Mouse (Mus musculus) forebrain, embryonic 10.5 days (tissue): ENCODE results near the gene Ubxn10. TPM values are rescaled to one million over a fixed set of nuclear protein-coding genes. Genes with fewer than 3 reads are reported as not detected.

Source experiments
- DNase-seq: peaks from one replicate; pipeline ENCODE4 v3.0.0-alpha.2; 2017; ENCODE audit warnings: low spot score; ENCODE audit errors: extremely low spot score
- H3K27ac ChIP-seq: fragments of 300-500 bp; sonication (generic); 2 replicates; pipeline ENCODE4 v1.5.1; 2016; ENCODE audit warnings: mild to moderate bottlenecking
- H3K27me3 ChIP-seq: fragments of 300-500 bp; sonication (generic); 2 replicates; pipeline ENCODE4 v1.6.1; 2016; ENCODE audit warnings: mild to moderate bottlenecking; ENCODE audit not compliant: poor library complexity, severe bottlenecking
- H3K36me3 ChIP-seq: fragments of 300-500 bp; sonication (generic); replicated peaks from 2 replicates; pipeline ENCODE4 v1.6.1; 2016; ENCODE audit warnings: mild to moderate bottlenecking, moderate library complexity
- H3K4me1 ChIP-seq: fragments of 300-500 bp; sonication (generic); 2 replicates; pipeline ENCODE4 v1.6.1; 2016
- H3K4me3 ChIP-seq: fragments of 300-500 bp; sonication (generic); 2 replicates; pipeline ENCODE4 v1.5.1; 2016; ENCODE audit warnings: mild to moderate bottlenecking, moderate library complexity
- H3K9me3 ChIP-seq: fragments of 300-500 bp; sonication (generic); 2 replicates; pipeline ENCODE4 v1.6.1; 2016; ENCODE audit warnings: mild to moderate bottlenecking, moderate library complexity
- WGBS: fragments of 180-500 bp; shearing (Covaris S2); methylation state at CpG from one replicate; pipeline ENCODE4 v1.1.7; 2016; 5-methylcytosine and 5-hydroxymethylcytosine counted together
- polyA plus RNA-seq: library from polyadenylated mRNA; unstranded; fragments of >200 nt; fragmentation: Nextera tagmentation; extraction: Ambion mirVana; gene quantifications from 2 replicates; pipeline ENCODE4 v1.2.1, GENCODE M21; 2016

Ubxn10 gene
- polyA plus RNA-seq, 1 experiment from 2014 or later, result 1.4 TPM

DNA sequence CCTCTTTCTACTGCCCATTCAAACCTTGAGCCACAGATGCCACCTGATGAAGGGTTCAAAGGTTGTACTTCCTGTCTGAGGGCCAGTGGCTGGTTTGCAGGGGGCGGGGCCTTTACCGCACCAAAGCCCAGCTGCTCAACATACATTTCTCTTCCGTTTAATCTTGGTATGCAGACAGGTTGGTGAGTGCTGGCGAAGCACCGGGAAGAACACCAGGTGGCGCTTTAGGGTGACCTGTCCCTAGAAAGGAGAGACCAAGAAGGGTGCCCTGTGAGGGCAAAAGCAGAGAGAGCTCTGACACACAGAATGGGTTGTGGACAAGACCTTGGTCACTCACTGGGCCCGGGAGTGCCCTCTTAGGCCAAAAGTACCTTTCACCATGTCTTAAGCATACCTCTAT is 28.3 kb downstream of the Ubxn10 start:
- no peak overlapping the region for H3K4me3 ChIP-seq
- H3K4me1 ChIP-seq, result peaks cover 3% of the 10 kb centered on the region; the same call in 1 of the 2 replicates
- H3K36me3 ChIP-seq, result no peaks in the 10 kb centered on the region
- peak; percentile 56 for DNase-seq
- 11% methylated on average over 7 of the region's 7 CpGs for WGBS
- no peaks in the 10 kb centered on the region for H3K9me3 ChIP-seq
- H3K27me3 ChIP-seq, result peaks cover 10% of the 10 kb centered on the region; the same call in 1 of the 2 replicates
- no peak overlapping the region for H3K27ac ChIP-seq

DNA sequence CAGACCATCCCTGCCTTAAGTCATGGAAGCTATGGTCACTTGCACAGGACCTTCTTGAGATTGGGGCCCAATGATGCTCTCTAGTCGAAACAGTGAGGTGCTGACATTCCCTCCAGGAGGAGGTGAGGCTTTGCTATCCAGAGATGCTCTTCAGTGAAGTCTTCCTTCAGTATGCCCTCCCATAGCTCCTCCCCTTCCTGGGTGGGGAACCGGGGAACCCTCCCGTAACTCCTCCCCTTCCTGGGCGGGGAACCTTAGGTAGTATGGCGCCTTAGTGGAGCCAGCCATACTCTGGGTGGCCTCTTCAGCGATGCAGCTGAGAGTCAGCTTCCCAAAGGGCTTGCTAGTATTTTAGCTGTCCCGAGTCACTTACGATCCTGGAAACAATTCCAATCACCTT is 30.3 kb downstream of the Ubxn10 start:
- WGBS, result 95% methylated on average over 8 of the region's 8 CpGs
- Histone ChIP-seq H3K27me3 (peaks cover 23% of the 10 kb centered on the region), H3K9me3 (no peaks in the 10 kb centered on the region), H3K27ac (no peak overlapping the region), H3K4me1 (peaks cover 8% of the 10 kb centered on the region; the same call in 1 of the 2 replicates), H3K36me3 (no peaks in the 10 kb centered on the region), H3K4me3 (no peak overlapping the region)
- DNase-seq, result no peak

DNA sequence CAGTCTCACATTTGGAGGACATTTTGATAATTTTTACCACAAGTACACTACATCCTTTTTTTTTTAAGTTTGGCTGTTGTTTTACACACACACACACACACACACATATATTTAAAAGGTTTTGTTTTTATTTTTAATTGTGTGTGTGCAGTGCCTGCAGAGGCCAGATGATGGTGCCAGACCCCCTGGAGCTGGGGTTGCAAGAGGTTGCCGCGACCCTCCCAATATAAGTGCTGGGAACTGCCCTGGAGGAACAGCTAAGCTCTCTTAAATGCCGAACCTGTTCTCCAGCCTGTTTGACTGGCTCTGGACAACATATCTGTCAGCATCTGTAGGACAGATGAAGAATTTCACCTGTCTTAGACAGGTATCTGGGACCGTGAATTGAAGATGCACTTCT is 32.8 kb downstream of the Ubxn10 start:
- H3K27ac ChIP-seq, result no peak overlapping the region
- H3K27me3 ChIP-seq, result peaks cover 35% of the 10 kb centered on the region
- no peak overlapping the region for H3K4me3 ChIP-seq
- H3K36me3 ChIP-seq, result no peaks in the 10 kb centered on the region
- H3K4me1 ChIP-seq, result peaks cover 15% of the 10 kb centered on the region; the same call in 1 of the 2 replicates
- DNase-seq, result no peak
- H3K9me3 ChIP-seq, result no peaks in the 10 kb centered on the region
- 80% methylated on average over 4 of the region's 4 CpGs for WGBS

DNA sequence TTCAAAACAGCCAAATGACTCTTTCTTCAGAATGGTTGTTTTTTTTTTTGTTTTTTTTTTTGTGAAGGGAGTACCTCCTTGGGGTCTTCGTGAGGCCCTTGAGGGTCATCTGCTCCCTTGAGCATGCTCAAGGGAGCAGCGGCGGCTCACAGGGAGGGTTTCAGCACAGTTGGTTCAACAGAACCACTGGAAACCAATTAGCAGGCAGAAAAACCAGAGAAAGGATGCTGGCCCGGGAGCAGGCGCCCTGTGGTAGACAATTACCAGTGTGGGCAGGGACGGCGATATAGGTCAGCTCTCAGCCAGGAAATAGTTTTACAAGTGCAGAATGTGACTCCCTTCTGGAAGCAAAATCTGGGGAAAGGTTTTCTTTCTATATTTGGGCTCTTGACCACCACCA is 33.4 kb downstream of the Ubxn10 start:
- WGBS, result 50% methylated on average over 7 of the region's 7 CpGs
- Histone ChIP-seq H3K36me3 (no peaks in the 10 kb centered on the region), H3K4me3 (no peak overlapping the region), H3K9me3 (no peaks in the 10 kb centered on the region), H3K4me1 (peaks cover 15% of the 10 kb centered on the region; the same call in 1 of the 2 replicates), H3K27me3 (peaks cover 37% of the 10 kb centered on the region), H3K27ac (no peak overlapping the region)
- DNase-seq, result no peak

DNA sequence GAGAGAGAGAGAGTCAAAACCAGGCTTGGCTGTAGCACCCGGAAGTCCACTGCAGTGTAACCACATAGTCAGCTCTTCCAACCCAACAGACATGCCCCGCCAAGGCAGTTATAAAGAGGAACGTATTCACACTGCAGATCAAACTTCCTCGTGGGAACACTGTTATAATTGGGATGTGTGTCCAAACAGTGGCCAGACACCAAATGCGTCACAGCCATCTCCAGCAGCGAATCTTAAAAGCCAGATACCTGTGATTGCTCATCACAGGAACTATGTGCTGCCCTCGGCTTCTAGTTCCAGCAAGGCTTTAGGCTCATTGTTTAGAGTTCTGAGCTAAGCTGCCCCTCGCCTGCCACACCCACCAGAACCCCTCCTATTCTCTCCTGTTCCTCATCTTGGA is 34.4 kb downstream of the Ubxn10 start:
- Histone ChIP-seq H3K27ac (no peak overlapping the region), H3K9me3 (no peaks in the 10 kb centered on the region), H3K36me3 (no peaks in the 10 kb centered on the region), H3K4me1 (peaks cover 21% of the 10 kb centered on the region), H3K4me3 (no peak overlapping the region), H3K27me3 (peaks cover 43% of the 10 kb centered on the region)
- WGBS, result 85% methylated on average over 8 of the region's 8 CpGs
- no peak for DNase-seq

DNA sequence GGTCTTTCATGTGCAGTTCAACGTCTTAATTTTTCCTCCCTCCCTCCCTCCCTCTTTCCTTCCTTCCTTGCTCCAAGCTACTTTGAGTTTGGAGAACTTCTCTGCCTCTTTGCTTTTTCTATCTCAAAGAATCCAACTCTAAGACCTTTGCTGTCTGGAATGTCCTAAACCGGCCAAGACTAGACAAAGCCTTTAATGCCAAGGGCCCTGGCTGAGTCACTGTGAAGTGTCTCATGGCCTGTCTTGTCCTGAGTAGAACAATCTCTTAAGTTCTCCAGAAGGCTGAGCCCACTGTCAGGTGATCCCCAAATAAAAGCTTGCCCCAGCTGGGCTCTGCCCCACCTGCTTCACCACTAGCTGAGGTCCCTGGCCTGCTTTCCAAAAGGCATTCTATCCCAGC is 34.9 kb downstream of the Ubxn10 start:
- no peaks in the 10 kb centered on the region for H3K36me3 ChIP-seq
- no peak overlapping the region for H3K4me3 ChIP-seq
- no peak overlapping the region for H3K27ac ChIP-seq
- 97% methylated on average over 2 of the region's 2 CpGs for WGBS
- DNase-seq, result no peak
- H3K4me1 ChIP-seq, result peaks cover 26% of the 10 kb centered on the region
- peaks cover 43% of the 10 kb centered on the region for H3K27me3 ChIP-seq
- no peaks in the 10 kb centered on the region for H3K9me3 ChIP-seq

DNA sequence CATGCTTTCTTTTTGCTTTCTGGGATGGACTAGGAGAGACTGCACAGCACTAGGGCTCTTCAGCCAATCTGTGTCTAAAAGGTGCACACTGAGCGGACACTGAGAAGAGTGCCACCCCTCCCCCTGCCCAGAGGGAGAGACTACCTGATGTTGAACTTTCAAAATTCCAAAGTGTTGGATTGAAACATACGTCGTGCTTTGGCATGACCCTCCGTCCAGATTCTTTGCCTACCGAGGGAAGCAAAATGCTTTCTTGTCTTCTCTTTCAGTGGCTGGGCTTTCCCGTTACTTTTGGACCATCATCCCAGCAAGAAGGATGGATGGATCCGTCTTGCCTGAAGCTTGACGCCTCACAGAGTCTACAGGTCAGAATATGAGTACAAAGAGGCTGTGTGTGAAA is 35.9 kb downstream of the Ubxn10 start:
- no peak overlapping the region for H3K4me3 ChIP-seq
- no peaks in the 10 kb centered on the region for H3K9me3 ChIP-seq
- H3K27me3 ChIP-seq, result peaks cover 47% of the 10 kb centered on the region
- no peak for DNase-seq
- H3K4me1 ChIP-seq, result peaks cover 35% of the 10 kb centered on the region
- 76% methylated on average over 8 of the region's 8 CpGs for WGBS
- no peaks in the 10 kb centered on the region for H3K36me3 ChIP-seq
- no peak overlapping the region for H3K27ac ChIP-seq

DNA sequence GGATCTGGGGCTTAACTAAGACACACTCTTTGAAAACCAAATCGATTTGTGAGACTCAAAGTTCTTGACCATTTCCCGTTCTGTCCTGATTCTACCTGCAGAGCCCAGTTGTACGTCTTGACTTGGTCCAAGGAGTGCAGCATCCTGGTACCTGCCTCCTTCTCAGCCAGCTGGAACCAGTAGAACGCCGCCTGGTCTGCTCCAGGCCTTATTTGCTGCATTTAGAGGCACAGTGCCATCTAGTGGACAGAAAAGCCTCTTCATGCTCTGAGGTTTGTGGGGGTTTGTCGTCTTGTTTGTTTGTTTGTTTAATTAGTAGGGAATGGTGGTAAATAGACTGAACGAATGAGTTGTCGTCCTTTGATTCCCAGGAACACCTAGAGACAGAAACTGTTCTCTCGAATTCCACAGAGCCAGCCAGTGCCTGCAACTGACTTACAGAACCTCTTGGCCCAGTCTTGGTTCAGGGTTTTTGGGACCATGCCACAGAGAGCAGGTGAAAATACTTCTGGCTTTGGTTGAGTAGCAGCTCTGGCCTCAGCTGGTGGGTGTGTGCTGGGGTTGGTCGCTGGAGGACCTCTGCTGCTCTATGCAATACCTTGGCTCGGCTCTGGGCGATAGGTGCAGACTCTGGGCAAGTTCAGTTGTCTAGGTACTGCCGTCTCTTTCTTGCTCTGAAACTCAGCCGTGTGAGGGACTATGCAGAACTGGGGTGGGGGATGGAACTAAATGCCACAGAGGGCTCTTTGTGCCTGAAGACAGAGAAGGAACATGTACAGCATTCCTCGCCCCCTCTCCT is 36.6 kb downstream of the Ubxn10 start:
- no peak overlapping the region for H3K27ac ChIP-seq
- H3K27me3 ChIP-seq, result peaks cover 54% of the 10 kb centered on the region
- no peak overlapping the region for H3K4me3 ChIP-seq
- no peaks in the 10 kb centered on the region for H3K9me3 ChIP-seq
- peaks cover 39% of the 10 kb centered on the region for H3K4me1 ChIP-seq
- WGBS, result 29% methylated on average over 15 of the region's 15 CpGs
- no peaks in the 10 kb centered on the region for H3K36me3 ChIP-seq
- DNase-seq, result peak; percentile 60

DNA sequence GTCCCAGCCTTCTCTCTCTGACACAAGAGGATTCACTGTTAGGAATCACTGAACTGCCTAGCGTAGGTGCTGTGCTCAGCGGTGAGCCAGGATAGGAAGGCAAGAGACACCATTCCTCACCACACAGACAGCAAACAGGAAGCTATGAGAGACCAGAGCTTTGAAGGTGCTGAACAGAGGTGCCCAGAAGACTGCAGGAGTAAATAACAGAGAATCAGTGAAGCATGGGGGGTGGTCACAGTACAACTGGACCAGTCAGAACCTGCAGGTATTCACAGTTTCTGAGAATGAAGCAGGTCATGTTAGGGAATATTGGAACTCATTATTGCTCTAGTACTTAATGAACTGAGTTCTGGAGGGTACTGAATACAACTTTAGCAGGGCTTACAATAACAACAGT is 38.7 kb downstream of the Ubxn10 start:
- Histone ChIP-seq H3K27ac (no peak overlapping the region), H3K4me3 (no peak overlapping the region), H3K4me1 (peaks cover 42% of the 10 kb centered on the region), H3K36me3 (no peaks in the 10 kb centered on the region), H3K27me3 (peaks cover 71% of the 10 kb centered on the region), H3K9me3 (no peaks in the 10 kb centered on the region)
- WGBS, result 64% methylated on average over 2 of the region's 2 CpGs
- DNase-seq, result no peak

DNA sequence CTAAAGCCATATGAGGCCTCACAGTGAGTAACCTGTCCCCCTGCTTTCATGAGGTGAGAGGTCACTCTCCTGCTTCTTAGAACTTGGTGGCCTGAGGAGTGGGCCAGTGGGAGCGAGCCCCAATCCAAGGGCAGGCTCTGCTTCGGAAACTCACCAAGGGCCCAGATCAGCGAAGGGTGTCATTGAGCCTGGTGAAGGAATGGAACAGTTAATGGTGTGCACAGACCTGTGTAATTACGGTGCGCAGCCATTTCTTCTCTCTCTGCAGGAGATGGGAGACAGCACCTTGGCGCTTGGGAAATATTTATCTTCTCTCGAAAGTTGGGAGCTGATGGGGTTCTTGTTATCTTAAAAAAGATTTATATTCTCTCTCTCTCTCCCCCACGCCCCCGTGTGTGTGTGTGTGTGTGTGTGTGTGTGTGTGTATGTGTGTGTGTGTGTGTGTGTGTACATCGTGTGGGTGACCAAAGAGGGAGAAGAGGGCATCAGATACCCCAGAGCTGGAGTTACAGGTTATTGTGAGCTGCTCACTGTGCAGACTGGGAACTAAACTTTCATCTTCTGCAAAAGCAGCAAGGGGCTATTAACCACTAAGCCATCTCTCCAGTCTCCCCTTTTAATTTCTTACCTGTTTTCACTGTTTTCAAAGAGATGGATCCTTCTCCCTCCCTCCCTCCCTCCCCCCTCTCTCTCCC is 39.7 kb downstream of the Ubxn10 start:
- no peak for DNase-seq
- Histone ChIP-seq H3K4me1 (peaks cover 50% of the 10 kb centered on the region), H3K4me3 (no peak overlapping the region), H3K27me3 (peaks cover 72% of the 10 kb centered on the region), H3K27ac (peak overlapping the region; percentile 36; the same call in 1 of the 2 replicates), H3K36me3 (no peaks in the 10 kb centered on the region), H3K9me3 (no peaks in the 10 kb centered on the region)
- 36% methylated on average over 10 of the region's 10 CpGs for WGBS

DNA sequence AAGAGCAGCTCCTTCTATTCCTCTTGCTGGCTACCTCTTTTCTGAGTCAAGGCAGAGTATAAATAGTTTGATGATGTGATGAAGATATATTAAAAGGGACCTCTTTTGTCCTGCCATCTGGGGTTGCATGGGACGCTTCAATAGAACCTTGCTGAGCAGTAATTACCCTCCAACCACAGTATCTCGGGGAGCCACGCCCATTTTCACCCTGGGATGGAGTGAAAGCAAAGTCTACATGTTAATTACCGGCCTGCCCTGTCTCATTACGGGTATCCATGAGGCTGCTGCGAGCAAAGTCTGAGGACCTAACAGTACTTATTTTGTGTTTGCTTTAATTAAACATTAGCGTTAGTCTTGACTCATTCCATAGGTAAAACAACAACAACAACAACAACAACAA is 40.2 kb downstream of the Ubxn10 start:
- Histone ChIP-seq H3K4me1 (peaks cover 56% of the 10 kb centered on the region), H3K4me3 (no peak overlapping the region), H3K36me3 (no peaks in the 10 kb centered on the region), H3K27ac (peak overlapping the region; percentile 64), H3K9me3 (no peaks in the 10 kb centered on the region), H3K27me3 (peaks cover 73% of the 10 kb centered on the region)
- WGBS, result 9% methylated on average over 7 of the region's 7 CpGs
- peak; percentile 43 for DNase-seq

DNA sequence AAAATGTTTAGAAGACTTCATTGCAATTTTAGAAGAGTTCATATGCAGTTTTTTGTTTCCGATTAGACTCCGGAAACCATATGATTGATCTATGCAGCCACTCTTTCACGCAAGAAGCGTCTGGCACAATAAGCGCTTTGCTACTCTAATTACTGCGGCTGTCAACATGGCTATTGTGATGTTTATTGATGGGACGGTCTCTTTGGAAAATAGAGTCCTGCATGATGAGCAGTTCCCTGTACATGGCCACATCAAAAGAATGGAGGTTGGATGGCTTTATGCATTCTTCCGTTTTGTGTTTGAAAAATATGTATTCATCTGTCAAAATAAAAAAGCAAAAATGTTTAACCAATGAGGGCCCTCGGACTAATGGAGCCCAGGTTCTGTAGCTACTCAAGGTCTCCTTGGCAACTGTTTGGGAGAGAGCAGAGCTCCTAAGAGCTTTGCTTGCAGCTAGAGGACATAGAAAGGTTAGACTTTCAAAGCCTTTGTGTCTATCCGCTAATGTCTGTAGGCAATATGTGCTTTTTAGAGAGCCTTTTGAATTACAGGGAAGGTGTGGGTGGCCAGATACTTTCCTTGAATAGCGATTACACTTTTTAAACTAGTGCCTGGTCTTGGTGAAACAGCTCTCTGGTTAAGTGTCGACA is 43.8 kb downstream of the Ubxn10 start:
- no peak overlapping the region for H3K4me3 ChIP-seq
- H3K4me1 ChIP-seq, result peaks cover 83% of the 10 kb centered on the region
- no peaks in the 10 kb centered on the region for H3K36me3 ChIP-seq
- DNase-seq, result no peak
- no peak overlapping the region for H3K27ac ChIP-seq
- H3K9me3 ChIP-seq, result no peaks in the 10 kb centered on the region
- H3K27me3 ChIP-seq, result peaks cover 86% of the 10 kb centered on the region
- WGBS, result 45% methylated on average over 12 of the region's 12 CpGs
